Mouse (Mus musculus) fibroblast of lung, adult 2 months (primary cell): Measurements from ENCODE around the gene Fbxo42.

Experiments used
- DNase-seq: peaks from one replicate; pipeline ENCODE4 v3.0.0-alpha.2; 2011; ENCODE audit warnings: low read depth

The Fbxo42 gene

GRCm38 (mm10) chr4:141248614-141248978 is 100.9 kb downstream of the Fbxo42 start:
- DNase-seq = no peak

- no peak for DNase-seq
These were observed 101.7 kb downstream of the Fbxo42 start for GRCm38 (mm10) chr4:141249383-141249782.

GRCm38 (mm10) chr4:141251071-141251470 is 103.4 kb downstream of the Fbxo42 start:
- DNase-seq = no peak

- DNase-seq = no peak
These were observed 104.9 kb downstream of the Fbxo42 start for GRCm38 (mm10) chr4:141252641-141253040.
